Mouse (Mus musculus): ENCODE data around the gene Cyld.
"Not testable (repeated sequence)": the region's sequence is repeated elsewhere in the genome, so short reads cannot be mapped to it uniquely, and the experiment has no call there.

Cyld gene

GRCm38 (mm10) chr8:88696721-88697641 lies at the start of gene Cyld:
Gene Cyld (plus strand): TSS chr8:88697028.
- in situ Hi-C loops (cut with MseI, MboI), result no loop called here

GRCm38 (mm10) chr8:88648322-88648721 lies 48.5 kb upstream of the Cyld start:
- in situ Hi-C loops (cut with MseI, MboI), result no loop called here

GRCm38 (mm10) chr8:88650016-88650708 lies 46.7 kb upstream of the Cyld start:
- in situ Hi-C loops (cut with MseI, MboI), result no loop called here

- in situ Hi-C loops (cut with MseI, MboI), result not testable (repeated sequence)
Measured at GRCm38 (mm10) chr8:88651122-88651521, 45.7 kb upstream of the Cyld start.

GRCm38 (mm10) chr8:88655334-88655733 lies 41.5 kb upstream of the Cyld start:
- in situ Hi-C loops (cut with MseI, MboI), result no loop called here

GRCm38 (mm10) chr8:88659873-88660272 lies 37.0 kb upstream of the Cyld start:
- in situ Hi-C loops (cut with MseI, MboI), result no loop called here

- in situ Hi-C loops (cut with MseI, MboI), result no loop called here
Measured at GRCm38 (mm10) chr8:88662401-88662821, 34.4 kb upstream of the Cyld start.

- in situ Hi-C loops (cut with MseI, MboI), result no loop called here
Measured at GRCm38 (mm10) chr8:88664121-88664520, 32.7 kb upstream of the Cyld start.

GRCm38 (mm10) chr8:88664947-88665346 lies 31.9 kb upstream of the Cyld start:
- in situ Hi-C loops (cut with MseI, MboI), result no loop called here

- in situ Hi-C loops (cut with MseI, MboI), result no loop called here
Measured at GRCm38 (mm10) chr8:88666435-88666834, 30.4 kb upstream of the Cyld start.

GRCm38 (mm10) chr8:88668400-88669086 lies 28.3 kb upstream of the Cyld start:
- in situ Hi-C loops (cut with MseI, MboI), result no loop called here

- in situ Hi-C loops (cut with MseI, MboI), result no loop called here
Measured at GRCm38 (mm10) chr8:88670782-88671181, 26.0 kb upstream of the Cyld start.

- in situ Hi-C loops (cut with MseI, MboI), result no loop called here
Measured at GRCm38 (mm10) chr8:88671575-88671974, 25.3 kb upstream of the Cyld start.

GRCm38 (mm10) chr8:88673859-88674258 lies 23.0 kb upstream of the Cyld start:
- in situ Hi-C loops (cut with MseI, MboI), result no loop called here

GRCm38 (mm10) chr8:88675372-88676165 lies 21.3 kb upstream of the Cyld start:
- in situ Hi-C loops (cut with MseI, MboI), result no loop called here

GRCm38 (mm10) chr8:88677071-88677470 lies 19.8 kb upstream of the Cyld start:
- in situ Hi-C loops (cut with MseI, MboI), result no loop called here

GRCm38 (mm10) chr8:88680566-88680965 lies 16.3 kb upstream of the Cyld start:
- in situ Hi-C loops (cut with MseI, MboI), result no loop called here

- in situ Hi-C loops (cut with MseI, MboI), result no loop called here
Measured at GRCm38 (mm10) chr8:88681046-88681445, 15.8 kb upstream of the Cyld start.

- in situ Hi-C loops (cut with MseI, MboI), result no loop called here
Measured at GRCm38 (mm10) chr8:88683656-88684289, 13.1 kb upstream of the Cyld start.

GRCm38 (mm10) chr8:88686226-88686905 lies 10.5 kb upstream of the Cyld start:
- in situ Hi-C loops (cut with MseI, MboI), result no loop called here

Measured in mouse trophoblast stem cell (cell line).